Mouse (Mus musculus) embryonic stem cell, embryonic (primary cell): Measurements from ENCODE around the gene Gm1979.
"Not testable (repeated sequence)": the region's sequence is repeated elsewhere in the genome, so short reads cannot be mapped to it uniquely, and the experiment has no call there.

ENCODE experiments used
- CTCF ChIA-PET, 4 experiments: fragments of 300-600 bp in 2 of 4; fragments of 350-600 bp in 2 of 4; sonication (Branson Sonifier 250); formaldehyde crosslinking; loops; one replicate each; lab custom pipeline; 2022; ENCODE audit warnings: inconsistent platforms in 2 of 4; lab: Charles Lee
- POLR2A ChIA-PET, 4 experiments: fragments of 300-600 bp in 2 of 4; fragments of 350-600 bp in 2 of 4; sonication (Branson Sonifier 250); formaldehyde crosslinking; loops; one replicate each; lab custom pipeline; 2022; ENCODE audit warnings: antibody characterized with exemption in 4 of 4, inconsistent platforms in 1 of 4; lab: Charles Lee

Gene Gm1979

DNA sequence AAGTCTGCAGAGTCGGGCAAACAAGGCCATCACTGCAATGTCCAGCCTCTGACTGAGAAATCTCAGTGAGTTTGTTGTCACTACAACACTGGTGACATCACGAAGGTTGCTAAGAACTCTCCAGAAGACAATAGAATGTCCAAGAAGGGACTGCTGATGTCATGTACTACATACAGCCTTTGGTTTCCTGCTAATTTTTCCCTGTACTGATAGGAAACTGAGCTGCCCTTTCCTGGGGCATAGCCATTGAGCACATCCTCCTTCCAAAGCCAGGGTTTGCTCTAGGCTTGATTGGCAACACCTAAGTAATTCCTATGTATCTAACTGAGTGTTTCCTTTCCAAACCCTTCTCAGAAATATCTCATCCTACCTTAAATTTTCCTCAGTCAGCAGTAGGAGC lies at the start of gene Gm1979:
Gene Gm1979 (minus strand): TSS at position 101 of the 400 bp plus-strand sequence.
- CTCF ChIA-PET, POLR2A ChIA-PET: not testable (repeated sequence)

DNA sequence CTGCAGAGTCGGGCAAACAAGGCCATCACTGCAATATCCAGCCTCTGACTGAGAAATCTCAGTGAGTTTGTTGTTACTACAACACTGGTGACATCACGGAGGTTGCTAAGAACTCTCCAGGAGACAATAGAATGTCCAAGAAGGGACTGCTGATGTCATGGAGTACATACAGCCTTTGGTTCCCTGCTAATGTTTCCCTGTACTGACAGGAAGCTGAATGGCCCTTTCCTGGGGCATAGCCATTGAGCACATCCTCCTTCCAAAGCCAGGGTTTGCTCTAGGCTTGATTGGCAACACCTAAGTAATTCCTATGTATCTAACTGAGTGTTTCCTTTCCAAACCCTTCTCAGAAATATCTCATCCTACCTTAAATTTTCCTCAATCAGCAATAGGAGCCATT lies 34.9 kb upstream of the Gm1979 start, which contains the start of gene Speer4a:
Gene Speer4a (minus strand): TSS at position 101 of the 400 bp plus-strand sequence.
- POLR2A ChIA-PET, CTCF ChIA-PET: not testable (repeated sequence)

DNA sequence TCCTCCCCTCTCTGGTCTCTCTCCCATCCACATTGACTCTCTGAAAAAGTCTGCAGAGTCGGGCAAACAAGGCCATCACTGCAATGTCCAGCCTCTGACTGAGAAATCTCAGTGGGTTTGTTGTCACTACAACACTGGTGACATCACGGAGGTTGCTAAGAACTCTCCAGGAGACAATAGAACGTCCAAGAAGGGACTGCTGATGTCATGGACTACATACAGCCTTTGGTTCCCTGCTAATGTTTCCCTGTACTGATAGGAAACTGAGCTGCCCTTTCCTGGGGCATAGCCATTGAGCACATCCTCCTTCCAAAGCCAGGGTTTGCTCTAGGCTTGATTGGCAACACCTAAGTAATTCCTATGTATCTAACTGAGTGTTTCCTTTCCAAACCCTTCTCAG lies 18.2 kb upstream of the Gm1979 start, which contains the start of gene Gm5862:
Gene Gm5862 (minus strand): TSS at position 101 of the 400 bp plus-strand sequence.
- POLR2A ChIA-PET, CTCF ChIA-PET: not testable (repeated sequence)

DNA sequence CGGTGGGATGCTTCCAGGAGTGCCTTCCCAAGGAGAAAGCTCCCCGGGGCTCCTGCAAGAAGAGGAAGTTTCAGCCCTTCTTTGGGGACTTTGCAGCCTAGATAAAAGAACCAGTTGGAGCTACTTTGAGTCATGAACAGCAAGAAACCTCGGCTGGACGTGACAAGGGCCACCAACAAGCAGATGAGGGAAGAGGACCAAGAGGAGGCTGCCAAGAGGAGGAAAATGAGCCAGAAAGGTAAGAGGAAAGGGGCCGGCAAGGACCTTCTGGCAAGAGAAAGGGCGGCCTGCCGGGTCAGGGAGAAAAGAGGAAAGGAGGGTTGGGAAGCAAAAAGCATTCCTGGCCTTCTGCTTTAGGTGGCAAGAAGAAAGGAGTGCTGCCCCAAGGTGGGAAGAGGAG lies 3.1 kb upstream of the Gm1979 start:
- POLR2A ChIA-PET = not testable (repeated sequence)
- CTCF ChIA-PET = interaction anchor here in 2 of 4 experiments (1.0 to 1.5 kb wide), 2 partner anchors 63 kb away, joined by 3 to 10 read pairs; no protein-coding TSS in a partner anchor

DNA sequence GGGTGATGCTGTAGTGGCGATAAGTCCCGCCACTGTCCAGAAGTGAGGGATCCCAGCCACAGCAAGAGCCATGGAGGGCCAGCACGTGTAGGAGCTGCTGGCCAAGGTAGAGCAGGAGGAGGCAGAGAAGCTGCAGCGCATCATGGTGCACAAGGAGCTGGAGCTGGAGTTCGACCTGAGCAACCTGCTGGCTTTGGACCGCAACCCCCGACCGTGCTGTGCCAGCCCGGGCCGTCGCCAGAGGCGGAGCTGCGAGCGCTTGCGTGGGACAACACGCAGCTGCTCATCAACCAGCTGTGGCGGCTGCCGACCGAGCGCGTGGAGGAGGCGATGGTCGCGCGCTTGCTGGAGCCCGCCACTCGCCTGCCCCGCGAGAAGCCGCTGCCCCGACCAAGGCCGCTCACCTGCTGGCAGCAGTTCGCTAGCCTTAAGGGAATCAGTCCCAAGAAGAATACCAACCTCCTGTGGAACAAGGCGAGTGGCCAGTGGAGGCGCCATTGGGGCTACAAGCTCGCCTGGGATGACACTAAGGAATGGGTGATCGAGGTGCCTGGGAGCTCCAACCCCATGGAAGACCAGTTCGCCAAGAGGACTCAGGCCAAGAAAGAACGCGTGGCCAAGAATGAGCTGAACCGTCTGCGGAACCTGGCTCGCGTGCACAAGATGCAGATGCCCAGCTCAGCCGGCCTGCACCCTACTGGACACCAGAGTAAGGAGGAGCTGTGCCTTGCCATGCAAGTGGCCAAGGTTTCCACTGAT lies 2.5 kb upstream of the Gm1979 start:
- POLR2A ChIA-PET = interaction anchor here in 1 of 4 experiments (0.7 kb wide), 1 partner anchor 51 kb away, joined by 3 read pairs; no protein-coding TSS in a partner anchor
- CTCF ChIA-PET = interaction anchor here in 3 of 4 experiments (0.5 to 1.5 kb wide), 4 partner anchors 51 to 393 kb away, joined by 3 to 10 read pairs (median 4); no protein-coding TSS in a partner anchor

DNA sequence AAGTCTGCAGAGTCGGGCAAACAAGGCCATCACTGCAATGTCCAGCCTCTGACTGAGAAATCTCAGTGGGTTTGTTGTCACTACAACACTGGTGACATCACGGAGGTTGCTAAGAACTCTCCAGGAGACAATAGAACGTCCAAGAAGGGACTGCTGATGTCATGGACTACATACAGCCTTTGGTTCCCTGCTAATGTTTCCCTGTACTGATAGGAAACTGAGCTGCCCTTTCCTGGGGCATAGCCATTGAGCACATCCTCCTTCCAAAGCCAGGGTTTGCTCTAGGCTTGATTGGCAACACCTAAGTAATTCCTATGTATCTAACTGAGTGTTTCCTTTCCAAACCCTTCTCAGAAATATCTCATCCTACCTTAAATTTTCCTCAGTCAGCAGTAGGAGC lies 16.0 kb downstream of the Gm1979 start, which contains the start of gene Gm21698:
Gene Gm21698 (minus strand): TSS at position 101 of the 400 bp plus-strand sequence.
- CTCF ChIA-PET, POLR2A ChIA-PET: not testable (repeated sequence)

DNA sequence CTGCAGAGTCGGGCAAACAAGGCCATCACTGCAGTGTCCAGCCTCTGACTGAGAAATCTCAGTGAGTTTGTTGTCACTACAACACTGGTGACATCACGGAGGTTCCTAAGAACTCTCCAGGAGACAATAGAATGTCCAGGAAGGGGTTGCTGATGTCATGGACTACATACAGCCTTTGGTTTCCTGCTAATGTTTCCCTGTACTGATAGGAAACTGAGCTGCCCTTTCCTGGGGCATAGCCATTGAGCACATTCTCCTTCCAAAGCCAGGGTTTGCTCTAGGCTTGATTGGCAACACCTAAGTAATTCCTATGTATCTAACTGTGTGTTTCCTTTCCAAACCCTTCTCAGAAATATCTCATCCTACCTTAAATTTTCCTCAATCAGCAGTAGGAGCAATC lies 32.0 kb downstream of the Gm1979 start, which contains the start of gene Gm21680:
Gene Gm21680 (minus strand): TSS at position 101 of the 400 bp plus-strand sequence.
- POLR2A ChIA-PET, CTCF ChIA-PET: not testable (repeated sequence)

DNA sequence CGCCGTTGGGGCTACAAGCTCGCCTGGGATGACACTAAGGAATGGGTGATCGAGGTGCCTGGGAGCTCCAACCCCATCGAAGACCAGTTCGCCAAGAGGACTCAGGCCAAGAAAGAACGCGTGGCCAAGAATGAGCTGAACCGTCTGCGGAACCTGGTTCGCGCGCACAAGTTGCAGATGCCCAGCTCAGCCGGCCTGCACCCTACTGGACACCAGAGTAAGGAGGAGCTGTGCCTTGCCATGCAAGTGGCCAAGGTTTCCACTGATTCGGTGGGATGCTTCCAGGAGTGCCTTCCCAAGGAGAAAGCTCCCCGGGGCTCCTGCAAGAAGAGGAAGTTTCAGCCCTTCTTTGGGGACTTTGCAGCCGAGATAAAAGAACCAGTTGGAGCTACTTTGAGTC lies 47.5 kb downstream of the Gm1979 start:
- POLR2A ChIA-PET = interaction anchor here in 1 of 4 experiments (1.1 kb wide), 1 partner anchor 50 kb away, joined by 3 read pairs; no protein-coding TSS in a partner anchor

DNA sequence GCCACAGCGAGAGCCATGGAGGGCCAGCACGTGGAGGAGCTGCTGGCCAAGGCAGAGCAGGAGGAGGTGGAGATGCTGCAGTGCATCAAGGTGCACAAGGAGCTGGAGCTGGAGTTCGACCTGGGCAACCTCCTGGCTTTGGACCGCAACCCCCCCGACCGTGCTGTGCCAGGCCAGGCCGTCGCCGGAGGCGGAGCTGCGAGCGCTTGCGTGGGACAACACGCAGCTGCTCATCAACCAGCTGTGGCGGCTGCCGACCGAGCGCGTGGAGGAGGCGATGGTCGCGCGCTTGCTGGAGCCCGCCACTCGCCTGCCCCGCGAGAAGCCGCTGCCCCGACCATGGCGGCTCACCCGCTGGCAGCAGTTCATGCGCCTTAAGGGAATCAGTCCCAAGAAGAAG lies 48.0 kb downstream of the Gm1979 start:
- ChIA-PET CTCF (interaction anchor here in 1 of 4 experiments (1.1 kb wide), 1 partner anchor 50 kb away, joined by 5 read pairs; no protein-coding TSS in a partner anchor), POLR2A (interaction anchor here in 1 of 4 experiments (1.1 kb wide), 1 partner anchor 51 kb away, joined by 3 read pairs; no protein-coding TSS in a partner anchor)

More for the DNA sequence above, 47.5 kb downstream of the Gm1979 start:
- CTCF ChIA-PET = interaction anchor here in 1 of 4 experiments (1.1 kb wide), 1 partner anchor 50 kb away, joined by 5 read pairs; no protein-coding TSS in a partner anchor

DNA sequence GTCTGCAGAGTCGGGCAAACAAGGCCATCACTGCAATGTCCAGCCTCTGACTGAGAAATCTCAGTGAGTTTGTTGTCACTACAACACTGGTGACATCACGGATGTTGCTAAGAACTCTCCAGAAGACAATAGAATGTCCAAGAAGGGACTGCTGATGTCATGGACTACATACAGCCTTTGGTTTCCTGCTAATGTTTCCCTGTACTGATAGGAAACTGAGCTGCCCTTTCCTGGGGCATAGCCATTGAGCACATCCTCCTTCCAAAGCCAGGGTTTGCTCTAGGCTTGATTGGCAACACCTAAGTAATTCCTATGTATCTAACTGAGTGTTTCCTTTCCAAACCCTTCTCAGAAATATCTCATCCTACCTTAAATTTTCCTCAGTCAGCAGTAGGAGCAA lies 50.3 kb downstream of the Gm1979 start, which contains the start of gene Gm21671:
Gene Gm21671 (minus strand): TSS at position 101 of the 400 bp plus-strand sequence.
- POLR2A ChIA-PET, CTCF ChIA-PET: not testable (repeated sequence)
